Mouse (Mus musculus) monocyte, adult 2 months (primary cell): Measurements from ENCODE around the gene Cdkn2aipnl.
A peak's percentile ranks its signal among the peaks of the same experiment; 100 is the strongest.

Experiments used
- DNase-seq, 2 experiments: peaks; one replicate each; pipeline ENCODE4 v3.0.0; 2022; ENCODE audit warnings: low spot score in 2 of 2, low read depth in 1 of 2

Cdkn2aipnl gene

DNA sequence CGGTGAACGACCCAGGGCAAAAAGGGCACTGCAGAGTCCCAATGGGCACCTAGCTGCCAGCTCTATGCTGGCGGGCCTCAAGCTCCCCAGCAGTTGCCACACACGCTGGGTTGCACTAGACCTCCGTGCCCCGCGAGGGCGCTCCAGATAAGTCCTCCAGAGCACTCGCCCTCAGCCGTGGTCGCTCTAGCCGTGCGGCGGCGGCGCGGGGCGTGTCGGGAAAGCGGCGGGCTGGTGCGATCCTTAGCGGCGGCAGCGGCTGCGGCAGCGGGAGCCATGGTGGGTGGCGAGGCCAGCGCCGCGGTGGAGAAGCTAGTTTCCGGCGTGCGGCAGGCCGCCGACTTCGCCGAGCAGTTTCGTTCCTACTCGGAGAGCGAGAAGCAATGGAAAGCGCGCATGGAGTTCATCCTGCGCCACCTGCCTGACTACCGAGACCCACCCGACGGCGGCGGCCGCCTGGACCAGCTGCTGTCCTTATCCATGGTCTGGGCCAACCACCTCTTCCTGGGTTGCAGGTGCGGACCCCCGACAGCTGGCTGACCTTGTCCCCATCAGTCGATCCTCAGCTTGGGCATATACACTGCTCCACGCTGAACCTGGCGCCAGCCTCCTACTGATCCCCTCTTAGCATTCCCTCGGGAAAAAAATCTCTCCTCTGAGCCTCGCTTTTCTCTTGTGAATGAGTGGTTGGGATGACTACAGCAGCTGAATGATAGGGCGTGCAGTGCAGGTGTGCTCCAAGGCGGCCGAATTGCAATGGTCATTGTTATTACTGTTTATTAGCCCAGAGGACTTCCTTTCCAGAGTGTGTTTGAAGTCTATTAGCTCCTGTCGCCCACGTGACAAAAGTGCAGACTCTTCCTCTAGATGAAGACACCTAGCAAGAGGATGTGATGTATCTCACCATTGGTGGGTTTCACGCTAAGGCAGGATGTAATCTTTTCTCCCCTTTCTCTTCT, at the start of gene Cdkn2aipnl:
Gene Cdkn2aipnl (plus strand): TSS at position 219 of the 959 bp plus-strand sequence.
- DNase-seq = peak; percentile 85 to 95

DNA sequence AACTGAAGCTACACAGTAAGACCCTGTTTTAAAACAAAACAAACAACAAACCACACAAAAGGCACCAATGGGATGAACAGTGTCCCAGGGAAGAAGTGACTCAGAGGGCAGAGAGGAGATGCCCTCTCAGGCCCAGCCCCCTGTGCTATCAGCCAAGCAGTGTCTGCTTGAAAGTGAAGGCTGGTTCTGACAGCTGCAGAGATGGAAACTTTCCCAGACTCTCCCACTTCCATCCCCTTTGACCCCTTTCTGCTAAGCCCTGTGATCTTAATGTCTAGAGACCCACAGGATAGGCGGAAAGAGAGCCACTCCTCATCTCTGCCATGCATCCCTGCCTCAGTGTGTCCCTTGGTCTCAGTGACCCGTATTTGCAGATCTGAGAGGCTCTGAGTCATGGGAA, 49.5 kb upstream of the Cdkn2aipnl start:
- DNase-seq = no peak

DNA sequence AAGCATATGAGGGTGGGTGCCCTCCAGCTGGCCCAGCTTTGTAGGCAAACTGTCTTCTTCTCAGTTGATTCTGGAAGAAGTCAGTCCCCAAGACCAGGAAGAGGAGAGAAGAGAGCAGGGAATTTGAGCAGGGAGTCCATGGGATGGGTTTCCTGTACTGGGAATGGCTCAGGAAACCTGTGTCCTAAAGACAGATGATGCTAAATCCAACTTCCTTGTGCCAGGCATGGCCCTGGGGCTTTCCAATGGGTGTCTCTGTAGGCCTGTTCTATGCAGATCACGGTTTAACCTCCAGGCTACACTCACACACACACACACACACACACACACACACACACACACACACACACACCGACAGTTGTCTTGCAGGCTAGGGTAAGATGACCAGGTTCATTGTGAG, 48.9 kb upstream of the Cdkn2aipnl start:
- no peak for DNase-seq

DNA sequence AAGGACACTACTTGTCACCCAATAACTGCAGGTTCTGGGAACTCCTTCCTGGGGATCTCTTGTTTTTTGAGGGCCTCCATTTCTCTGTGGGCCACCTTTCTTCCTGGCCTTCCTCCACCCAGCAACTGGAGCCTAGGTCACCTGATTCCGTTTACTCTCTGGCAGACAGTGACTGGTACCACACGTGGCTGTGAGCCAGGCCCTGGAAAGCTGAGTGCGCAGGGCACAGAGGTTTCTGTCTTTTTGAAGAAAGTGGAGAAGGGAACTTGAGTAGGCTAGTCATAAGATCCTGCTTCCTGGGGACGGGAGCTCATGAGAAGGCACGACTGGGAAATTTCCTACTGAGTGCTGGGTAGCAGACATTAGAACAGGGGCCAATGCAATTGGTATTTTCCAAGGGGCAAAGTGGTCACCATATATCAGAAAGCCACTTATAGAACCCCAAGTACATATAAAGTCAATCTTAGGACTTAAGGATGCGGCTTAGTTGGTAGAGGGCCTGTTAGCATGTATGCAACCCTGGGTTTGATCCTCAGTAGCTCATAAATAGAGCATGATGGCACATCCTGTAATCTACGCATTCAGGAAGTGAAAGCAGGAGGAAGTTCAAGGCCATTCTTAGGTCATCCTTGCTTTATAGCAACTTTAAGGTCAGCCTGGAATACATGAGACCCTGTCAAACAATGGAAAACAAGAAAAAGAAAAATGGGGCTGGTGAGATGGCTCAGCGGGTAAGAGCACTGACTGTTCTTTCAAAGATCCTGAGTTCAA, 45.9 kb upstream of the Cdkn2aipnl start:
- DNase-seq = no peak

DNA sequence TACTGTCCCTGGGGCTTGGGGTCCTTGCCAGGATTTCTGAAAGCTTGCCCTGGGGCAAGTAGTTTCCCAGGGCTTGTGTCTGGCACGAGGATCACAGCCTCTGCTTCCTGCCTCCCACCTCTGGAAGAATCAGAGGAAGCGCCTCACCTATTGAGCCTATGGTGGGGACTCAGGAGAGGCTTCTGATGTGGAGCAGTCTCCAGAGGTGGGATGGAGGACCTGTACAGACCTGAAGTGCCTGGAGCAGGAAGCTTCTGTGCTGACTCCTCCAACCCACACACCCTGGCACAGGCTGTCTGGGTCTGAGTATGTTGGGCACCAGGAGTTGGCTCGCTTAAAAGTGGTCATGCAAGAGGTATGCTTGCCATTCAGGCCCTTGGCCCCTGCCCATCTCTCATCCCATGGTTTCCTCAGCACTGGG, 45.0 kb upstream of the Cdkn2aipnl start:
- no peak for DNase-seq

DNA sequence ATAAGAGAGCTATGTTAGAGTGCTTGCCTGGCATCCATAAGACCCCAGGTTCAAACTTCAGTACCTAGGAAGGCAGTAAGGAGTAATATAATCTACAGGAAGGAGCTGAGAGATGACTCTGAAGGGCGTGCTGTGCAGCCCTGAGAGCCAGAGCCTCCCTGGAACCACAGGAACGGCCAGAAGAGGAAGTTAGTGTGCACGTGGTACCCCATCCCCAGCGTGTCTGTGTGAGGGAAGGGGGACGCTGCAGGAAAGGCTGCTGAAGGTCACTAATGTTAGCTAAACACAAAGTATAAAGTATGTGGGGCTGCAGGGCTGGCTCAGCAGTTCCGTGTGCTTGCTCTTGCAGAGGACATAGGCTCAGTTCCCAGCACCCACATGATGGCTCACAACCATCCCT, 41.9 kb upstream of the Cdkn2aipnl start:
- peak in 1 of 2 experiments; percentile 43 for DNase-seq

DNA sequence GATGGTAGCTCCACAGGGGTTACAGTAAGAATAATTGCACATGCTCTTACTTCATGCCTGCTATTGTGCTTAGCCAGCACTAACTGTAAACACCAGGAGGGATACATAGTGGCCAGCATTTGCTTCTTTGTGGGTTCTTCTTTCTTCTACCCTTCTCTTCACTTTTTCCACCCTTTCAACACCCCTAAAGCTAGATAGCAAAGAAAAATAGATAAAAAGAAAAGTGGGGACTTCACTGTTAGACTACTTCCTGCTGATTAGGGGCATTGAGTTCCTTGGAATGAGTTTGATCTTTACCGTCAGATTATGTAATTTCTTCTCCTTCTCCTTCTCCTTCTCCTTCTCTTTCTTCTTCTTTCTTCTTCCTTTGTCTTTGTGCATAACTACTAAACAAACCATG, 41.1 kb upstream of the Cdkn2aipnl start:
- no peak for DNase-seq

DNA sequence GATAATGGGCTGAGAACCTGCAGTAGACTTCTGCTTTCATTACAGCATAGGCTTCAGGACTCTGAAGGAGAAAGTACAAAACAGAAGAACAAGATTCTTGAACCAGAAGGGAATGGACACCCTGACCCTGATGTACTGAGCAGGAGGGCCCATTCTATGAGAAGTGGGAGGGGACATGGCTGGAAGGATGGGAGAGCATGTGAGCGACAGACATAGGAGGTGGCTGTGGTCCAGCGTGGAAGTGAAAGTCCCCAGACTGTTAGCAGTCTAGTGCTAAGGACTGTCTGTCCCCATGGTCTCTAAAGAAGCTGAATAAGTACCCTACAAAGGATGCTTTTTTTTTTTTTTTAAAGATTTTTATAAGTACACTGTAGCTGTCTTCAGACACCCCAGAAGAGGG, 40.4 kb upstream of the Cdkn2aipnl start:
- DNase-seq = no peak

DNA sequence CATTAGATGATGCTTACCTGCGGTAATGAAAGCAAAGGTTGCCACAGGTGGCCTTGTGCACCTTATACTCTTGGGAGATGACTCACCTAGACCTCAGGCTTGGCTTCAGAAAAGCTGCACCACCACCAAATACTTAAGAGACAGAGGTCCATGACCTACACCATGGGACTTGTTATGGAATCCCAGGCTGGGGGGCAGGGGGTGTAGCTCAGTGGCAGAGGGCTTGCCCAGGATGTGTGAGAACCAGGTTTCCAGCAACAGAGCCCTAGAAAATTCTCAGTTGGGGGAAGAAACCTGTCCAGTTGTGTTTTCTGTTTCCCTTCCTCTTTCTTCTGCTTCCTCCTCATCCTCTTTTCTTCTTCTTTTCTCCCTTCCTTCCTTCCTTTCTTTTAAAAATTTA, 36.3 kb upstream of the Cdkn2aipnl start:
- DNase-seq = no peak

DNA sequence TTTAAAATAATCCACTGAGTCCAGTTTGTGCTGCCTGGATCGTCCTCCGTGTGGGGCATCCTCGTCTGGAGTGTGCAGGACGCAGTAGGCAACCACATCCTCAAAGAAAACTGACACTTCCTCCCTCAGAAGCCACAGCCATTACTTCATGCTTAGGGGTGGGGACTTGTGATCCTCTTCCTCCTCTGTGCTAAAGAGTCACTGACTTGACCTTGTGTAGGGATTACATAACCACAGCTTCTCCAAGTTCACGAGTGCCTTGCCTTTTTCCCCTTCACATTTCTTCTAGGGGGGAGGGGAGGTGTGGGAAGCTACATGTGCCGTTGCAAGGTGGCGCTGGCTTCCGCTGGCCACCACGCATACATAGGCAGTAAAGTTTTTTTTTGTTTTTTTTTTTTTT, 35.7 kb upstream of the Cdkn2aipnl start:
- peak; percentile 72 to 77 for DNase-seq

DNA sequence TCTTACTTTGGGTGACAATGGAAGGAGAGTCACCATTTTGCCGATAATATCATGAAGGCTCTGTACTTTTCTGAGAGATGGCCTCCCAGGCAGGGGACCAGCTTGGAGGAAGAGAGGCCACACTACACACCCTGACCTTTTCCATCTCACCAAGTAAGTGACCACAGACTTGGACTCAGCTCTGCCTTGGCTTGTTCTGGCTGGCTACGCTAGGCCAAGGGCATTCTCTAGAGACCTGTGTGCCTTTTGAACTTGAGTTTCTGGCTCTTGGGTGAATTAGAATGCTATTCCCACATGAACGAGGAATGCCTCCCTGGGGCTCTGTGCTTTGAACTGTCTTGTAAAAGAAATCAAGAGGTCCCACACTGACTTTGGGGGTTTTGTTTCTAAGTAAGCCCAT, 33.2 kb upstream of the Cdkn2aipnl start:
- no peak for DNase-seq

DNA sequence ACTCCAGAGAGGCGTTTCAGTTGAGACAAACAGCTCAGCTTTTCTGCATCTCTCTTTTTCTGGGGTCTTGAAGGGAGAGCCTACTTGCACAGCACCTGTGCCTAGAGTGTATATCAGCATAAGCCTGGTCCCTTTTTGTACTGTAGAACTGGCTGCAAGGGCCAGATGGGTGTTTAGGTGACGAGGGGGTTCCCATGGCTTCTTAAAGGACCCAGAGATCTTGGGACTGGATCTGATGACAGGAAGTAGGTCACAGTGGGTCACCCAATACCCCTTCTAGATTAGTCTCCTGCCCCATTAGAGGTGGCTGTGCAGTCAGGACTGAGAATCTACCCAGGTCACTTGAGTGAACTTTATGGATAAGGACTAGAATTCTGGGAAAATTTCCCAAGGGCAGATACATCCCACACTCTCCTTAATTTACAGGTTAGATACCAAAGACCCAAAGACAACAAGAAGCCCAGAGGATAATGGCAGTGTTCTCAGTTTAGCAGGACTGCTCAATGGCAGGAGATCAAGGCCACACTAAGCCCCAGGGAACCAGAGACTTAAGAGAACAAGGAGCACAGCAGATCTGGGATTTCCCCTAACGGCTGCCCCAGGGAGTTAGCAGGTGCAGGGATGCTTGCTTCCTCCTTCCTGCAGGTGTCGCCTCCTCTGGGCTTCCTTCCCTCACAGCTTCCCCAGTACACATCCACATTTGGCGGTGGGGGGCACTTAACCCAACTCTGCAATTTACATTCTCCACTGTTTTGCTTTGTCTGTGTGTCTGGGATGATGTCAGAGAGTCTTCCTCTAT, 31.6 kb upstream of the Cdkn2aipnl start:
- no peak for DNase-seq

DNA sequence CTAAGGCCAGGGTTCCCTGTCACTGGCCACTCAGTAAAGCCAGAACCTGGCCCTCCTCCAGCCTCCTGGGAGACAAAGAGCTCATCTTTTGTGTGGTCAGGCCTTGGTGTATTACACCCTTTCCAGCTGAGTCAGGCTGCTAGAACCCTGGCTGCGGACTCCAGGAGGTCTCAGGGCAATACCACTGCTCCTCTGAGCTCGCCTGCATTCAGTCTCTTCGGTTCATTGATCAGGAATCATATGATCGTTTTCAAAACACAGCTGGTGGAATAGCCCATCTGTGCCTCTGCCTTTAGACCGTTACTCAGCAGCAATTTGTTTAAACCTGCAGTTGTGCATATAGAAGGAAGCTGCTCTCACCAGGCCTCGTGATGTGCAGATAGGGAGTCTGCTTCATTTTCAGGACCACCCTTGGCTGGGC, 30.1 kb upstream of the Cdkn2aipnl start:
- DNase-seq = no peak

DNA sequence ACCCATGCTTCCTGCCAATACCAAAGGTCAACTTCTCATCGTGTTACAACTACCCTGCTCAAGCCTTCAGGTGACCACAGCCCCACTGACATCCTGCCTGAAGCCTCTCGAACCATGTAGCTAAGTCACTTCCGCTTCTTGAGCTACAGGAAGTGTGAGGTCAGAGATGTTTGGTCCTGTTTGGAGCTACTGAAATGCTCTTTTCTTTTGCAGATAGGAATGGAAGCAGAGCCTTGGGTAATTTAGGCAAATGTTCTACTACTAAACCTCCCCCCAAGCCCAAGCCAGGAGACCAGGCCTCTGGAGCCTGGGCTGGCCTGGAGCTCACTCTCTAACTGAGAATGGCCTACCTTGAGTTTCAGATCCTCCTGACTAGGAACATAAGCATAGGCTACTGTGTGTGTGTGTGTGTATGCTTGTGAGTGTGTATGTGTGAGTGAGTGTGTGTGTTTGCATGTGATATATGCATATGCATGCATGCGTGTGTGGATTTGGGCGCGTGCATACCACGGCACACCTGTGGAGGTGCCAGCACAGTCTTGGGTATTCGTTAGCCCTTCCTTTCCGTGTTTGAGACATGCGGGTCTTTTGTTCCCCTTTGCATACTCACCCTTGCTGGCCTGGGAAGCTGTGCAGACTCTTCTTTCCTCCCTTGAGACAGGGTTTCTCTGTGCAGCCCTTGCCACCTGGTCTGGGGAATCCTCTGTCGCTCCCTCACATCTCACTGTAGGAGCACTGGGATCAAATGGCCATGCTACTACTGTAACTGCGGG, 28.5 kb upstream of the Cdkn2aipnl start:
- peak in 1 of 2 experiments; percentile 36 for DNase-seq

DNA sequence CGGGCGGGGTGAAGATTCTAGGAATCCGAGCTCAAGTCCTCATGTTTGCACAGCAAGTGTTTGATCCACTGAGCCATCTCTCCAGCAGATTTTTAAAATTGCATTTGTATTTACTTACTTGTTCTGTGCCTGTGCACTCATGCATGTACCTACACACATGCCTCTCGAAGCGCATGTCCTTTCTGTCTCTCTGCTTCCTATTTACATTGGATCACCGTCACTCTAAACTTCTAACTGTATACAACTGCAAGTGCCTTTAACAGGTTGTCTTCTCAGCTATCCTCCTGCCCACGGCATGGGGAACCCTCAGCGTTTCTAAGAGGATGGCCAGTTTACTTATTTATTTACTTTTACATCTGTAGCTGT, 27.9 kb upstream of the Cdkn2aipnl start:
- DNase-seq = no peak

DNA sequence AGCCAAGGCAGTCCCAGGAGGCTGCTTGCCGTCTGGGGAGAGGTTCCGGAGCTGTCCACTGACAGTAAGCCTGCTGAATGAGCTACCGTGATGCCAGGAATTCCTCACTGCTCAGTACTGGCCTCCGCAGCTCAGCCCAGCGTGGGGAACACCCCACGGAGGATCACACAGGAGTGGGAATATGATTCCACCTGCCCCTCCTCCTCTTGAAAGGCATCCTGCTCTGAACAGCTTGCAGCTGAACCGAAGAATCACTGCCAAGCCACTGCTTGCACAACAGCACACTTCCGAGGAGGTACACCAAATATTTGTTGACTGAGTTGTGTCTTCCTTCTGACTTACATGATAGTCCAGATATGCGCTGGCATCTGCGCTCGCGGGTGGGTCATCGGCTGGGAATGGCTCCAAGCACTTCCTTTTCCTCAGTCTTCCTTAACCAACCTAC, 26.9 kb upstream of the Cdkn2aipnl start:
- DNase-seq = no peak

DNA sequence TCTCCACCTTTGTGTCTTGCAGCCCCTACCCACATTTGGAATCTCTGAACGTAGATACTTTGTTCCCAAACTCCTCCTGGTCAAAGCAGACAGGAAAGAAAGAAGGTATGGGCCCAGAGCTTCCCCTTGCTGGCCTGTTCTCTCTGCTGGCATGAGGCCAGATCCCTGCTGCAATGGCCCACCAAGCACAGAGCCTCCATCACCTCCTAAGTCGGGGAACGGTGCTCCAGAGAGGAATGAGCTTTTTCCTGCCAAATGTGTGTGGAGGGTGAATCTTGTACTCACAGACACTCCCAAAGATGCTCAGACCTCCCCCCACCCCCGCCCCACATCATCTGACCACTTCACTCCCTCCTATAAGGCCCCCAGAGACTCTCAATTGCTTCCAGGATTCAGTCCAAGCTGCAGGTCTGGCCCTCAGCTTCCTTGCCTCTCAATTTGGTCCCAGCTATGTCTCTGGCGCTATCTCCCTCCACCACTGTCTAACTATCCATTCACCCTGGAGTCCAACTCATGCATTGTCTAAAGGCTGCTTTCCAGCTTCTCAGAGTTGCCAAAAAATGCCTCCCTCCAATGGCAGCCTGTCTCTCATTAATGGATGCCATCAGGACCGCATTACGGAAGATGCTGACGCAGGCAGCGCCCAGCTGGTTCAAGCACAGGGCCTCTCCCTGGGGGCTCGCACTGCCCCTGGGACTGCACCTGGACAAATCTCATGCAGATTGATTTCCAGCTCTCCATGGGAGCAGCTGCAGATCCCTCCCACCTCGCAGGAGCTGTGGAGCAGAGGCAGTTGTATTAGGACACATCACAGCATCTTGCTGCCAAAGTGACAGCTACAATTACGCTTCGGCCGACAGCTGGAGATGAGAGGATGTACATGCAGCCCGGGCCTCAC, 24.6 kb upstream of the Cdkn2aipnl start:
- DNase-seq = no peak

DNA sequence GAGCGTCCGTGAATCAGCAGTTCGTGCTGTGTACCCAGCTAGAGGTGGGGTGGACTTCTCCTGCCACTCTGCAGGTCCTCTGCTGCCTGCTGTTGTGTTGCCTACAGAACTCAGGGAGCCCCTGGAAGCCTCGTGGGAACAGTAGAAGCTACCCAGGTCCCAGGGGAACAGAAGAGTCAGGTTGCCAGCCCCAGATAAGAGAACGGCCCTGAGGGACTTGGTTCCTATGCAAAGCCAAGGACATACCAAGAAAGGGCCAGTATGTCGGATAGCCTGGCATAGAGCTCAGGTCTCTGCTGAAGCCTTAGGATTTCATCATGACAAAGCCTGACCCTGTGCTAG, 24.0 kb upstream of the Cdkn2aipnl start:
- DNase-seq = no peak

DNA sequence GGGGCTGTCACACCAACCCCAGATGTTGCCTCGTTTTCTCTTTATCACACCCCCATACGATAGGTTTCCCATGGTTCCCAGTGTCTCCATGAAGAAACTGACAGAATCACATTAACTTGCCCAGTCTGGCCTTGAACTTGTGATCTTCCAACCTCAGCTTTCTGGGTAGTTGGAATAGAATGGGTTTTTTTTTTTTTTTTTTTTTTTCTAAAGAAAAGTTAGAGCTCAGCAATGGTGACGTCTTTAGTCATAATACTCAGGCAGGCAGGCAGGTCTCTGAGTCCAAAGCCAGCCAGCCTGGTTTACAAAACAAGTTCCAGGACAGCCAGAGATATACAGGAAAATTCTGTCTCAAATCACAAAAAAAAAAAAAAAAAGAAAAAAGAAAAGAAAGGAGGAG, 23.2 kb upstream of the Cdkn2aipnl start:
- no peak for DNase-seq

DNA sequence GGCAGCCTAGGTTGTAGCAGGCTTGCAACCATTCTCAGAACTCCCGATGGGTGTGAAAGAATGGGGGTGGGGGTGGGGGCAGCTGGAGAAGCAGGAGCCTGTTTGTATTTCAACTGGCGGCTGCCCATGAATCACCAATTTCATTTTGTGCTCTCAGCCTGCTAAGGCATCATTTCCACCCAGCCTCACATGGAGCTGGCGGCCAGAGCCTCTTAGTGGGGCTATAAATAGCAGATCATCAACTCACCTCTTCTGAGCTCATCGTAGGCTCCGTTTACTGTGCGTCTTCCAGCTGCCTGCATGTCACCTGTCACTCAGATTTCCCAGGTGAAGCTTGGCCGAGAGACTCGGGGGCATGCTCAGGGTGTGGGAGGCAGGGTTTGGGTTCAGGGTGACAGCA, 21.9 kb upstream of the Cdkn2aipnl start:
- DNase-seq = no peak
